In genomic region chr9:7897502-7897901, GRCm38 (mm10) we compare ENCODE assay signal across 8 mouse cellular contexts. TPM values are rescaled to one million over a fixed set of nuclear protein-coding genes. Genes with fewer than 3 reads are reported as not detected.
DNase-seq lines count a peak whose midpoint lies in the region; ATAC-seq lines count a peak whose summit lies in the region.

No protein-coding gene starts in this region.

- DNase-seq in R1 (ENCODE audit: low read depth, low spot score), result peak; percentile 86
- DNase-seq in cerebellum, adult 9-10 months, result peak; percentile 69
- DNase-seq in frontal cortex, postnatal 36 days (ENCODE audit: low spot score in 2 of 2), result peak; percentile 58 to 80
- peak; percentile 74 to 80 for DNase-seq in left cerebral cortex, adult 18-20 months (ENCODE audit: low spot score in 2 of 2)
- DNase-seq in lung, postnatal 4 days, result peak; percentile 58 to 80
- peak; percentile 66 for DNase-seq in right cerebral cortex, adult 18-20 months
- DNase-seq in urinary bladder, postnatal 25 days (ENCODE audit: low spot score), result peak; percentile 64

- peak; percentile 98 for ATAC-seq in inflammation-experienced regulatory T-cells, adult 6 months

RNA-seq across cellular contexts. Expression of gene Birc3, which starts 24.5 kb away (rescaled TPM):
- polyA plus RNA-seq in inflammation-experienced regulatory T-cells, adult 6 months (2017; shearing (Covaris generic)), result 100 to 1,000 TPM in 2 of 3 experiments, 10 to 100 TPM in 1; 87.6 to 134 (median 121) TPM
- 1 to 10 TPM; 2.0 to 2.7 TPM for total RNA-seq in left cerebral cortex, adult 18-20 months (2021)

Comparison
In these comparisons a context has a peak if more than half of its experiments do, and no peak if none do; other contexts are left out.
1. Peak in every context shown above with its lines: DNase-seq and ATAC-seq.